Mouse (Mus musculus): ENCODE measurements at regions not wholly inside any gene's neighbourhood (a gene's known extent, or its start where the extent isn't known, plus 50 kb on each side); places are given as distances from the start of the nearest gene placed in this dataset.
"Not testable (repeated sequence)": the region's sequence is repeated elsewhere in the genome, so short reads cannot be mapped to it uniquely, and the experiment has no call there.

DNA sequence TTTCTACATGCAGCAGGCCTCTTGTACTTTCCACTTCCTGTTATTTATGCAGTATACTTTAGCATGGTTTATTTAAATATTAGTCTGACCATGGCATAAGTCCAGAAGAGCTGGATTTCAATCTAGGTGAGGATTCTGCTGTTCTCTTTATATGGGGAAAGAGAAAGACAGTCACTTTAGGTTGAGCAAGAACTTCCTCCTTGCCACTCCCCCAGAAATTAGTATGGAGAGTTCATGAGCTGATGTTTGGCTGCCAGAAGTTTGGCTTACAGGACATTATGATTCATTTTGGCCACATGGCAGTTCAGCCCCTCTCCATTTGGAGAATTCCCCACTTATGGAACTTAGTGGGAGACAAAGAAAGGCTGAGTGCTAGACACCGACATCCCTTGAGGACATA lies 130.8 kb downstream of the Arrdc3 start:
- DNase-seq: no peak

DNA sequence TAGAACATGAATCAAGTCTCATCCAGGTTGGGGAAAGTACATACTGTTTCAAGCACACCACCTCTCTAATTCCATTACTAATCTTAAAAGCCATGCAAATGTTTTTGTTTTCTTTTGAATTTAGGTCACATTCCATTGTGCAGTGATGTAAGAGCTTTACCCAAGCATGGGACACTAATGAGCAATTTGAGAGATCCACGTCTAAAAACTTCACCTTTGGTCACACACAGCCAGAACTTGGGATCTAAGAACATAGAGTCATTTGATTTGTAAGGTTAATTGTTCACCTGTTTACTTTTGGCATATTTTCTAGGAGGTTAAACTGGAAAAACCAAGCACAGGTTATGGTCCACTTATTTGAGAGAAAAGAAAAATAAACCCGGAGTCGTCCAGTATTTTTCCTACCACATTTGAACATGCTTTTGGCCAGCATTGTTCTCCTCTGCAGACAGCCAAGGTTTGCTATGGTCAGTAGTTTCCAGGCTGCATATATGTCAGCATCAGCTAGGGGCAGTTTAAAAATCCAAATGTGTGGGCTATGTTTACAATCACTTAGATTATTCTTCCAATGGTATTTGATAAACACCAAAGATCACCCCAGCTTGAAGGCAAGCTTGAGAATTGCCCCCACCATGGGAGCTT lies 137.0 kb downstream of the Arrdc3 start:
- no peak for DNase-seq

DNA sequence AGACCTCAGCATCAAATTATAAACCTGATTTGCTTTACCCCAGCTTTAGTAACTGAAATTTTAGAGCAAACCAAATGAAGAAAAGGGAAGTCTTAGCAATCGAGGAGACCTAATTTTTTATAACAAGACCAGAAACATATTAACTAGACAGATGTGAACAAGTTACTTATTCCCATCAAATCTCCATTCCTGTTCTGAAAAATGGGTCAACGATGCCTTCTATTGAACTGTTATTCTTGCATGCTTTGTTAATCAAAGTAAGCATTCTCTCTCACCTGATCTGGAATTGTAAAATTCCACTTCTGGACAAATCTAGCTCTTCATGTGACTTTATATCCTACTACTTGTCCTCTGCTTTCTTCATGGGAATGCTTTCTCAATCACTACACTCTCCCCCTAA lies 137.6 kb downstream of the Arrdc3 start:
- no peak for DNase-seq

DNA sequence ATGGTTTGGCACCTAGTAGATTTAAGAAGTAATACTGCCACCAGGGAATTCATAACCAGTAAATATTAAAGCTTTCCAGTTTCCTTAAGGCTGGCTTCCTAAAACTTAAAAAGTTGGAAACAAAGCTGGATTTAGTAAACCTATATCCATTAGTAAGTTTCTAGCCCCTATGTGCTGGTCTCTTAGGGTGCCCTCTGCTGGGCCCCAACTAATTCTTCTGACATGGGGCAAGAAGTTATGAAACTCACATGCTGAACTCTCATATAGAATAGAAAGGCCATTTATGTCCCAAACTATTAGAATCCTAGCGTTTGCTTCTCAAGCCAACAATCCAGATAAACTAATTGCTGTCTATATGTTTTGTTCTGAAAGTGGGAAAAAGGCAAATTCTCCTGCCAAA lies 139.2 kb downstream of the Arrdc3 start:
- DNase-seq: no peak

DNA sequence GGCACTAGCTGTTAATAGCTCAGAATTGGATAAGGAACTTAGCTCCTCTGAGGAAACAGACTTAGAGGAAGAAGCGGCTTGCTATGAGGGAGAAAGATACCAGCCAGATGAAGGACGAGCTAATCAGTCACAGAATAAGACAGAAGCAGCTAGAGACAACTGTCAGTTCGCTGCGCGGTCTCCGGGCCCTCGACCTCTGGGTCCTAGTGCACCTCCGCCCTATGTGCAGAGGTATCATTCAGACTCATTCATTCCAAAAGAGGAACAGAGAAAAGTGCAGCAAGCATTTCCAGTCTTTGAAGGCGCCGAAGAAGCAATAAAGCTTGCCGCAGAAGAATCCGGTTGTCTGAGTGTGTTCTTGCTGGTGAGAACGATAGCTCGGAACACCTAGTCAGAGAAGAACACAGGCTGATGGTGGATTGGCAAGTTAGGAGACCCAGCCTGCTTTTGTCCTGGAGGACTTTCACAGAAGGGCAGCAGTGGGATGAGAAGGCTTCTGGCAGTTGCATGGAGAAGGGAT lies 142.1 kb downstream of the Arrdc3 start:
- DNase-seq: not testable (repeated sequence)

GRCm38 (mm10) chr13:81037316-81037715 lies 154.1 kb downstream of the Arrdc3 start:
- no peak for DNase-seq

GRCm38 (mm10) chr13:81038736-81039135 lies 155.6 kb downstream of the Arrdc3 start:
- no peak for DNase-seq

DNA sequence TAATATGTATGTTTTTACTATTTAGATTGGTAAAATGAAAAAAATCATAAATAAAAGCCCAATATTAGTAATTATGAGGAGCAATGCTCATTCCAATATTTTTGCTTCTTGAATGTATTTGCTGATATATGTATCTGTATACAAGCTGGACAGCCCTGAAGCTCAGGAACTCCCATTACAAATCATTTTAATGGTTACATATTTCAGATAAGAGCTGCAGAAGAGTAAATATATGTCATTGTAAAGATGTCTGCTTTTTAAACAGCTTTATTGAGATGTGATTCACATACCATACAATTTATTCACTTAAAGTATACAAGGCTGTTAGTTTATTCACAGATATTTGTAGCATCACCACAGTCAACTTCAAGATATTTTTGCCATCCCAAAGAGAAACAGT lies 157.3 kb downstream of the Arrdc3 start:
- no peak for DNase-seq

- DNase-seq: no peak
Measured at GRCm38 (mm10) chr13:81041646-81042045, 158.5 kb downstream of the Arrdc3 start.

Data from thymus, postnatal 25 days (tissue).